Mouse (Mus musculus) c-Kit-positive CD71-negative TER-119-negative erythroid progenitor cells, embryonic 14.5 days (primary cell): Measurements from ENCODE around the gene Prdm2.

Experiments used
- DNase-seq: peaks from one replicate; pipeline ENCODE4 v3.0.0-alpha.2; 2013; ENCODE audit warnings: low read depth

Gene Prdm2

GRCm38 (mm10) chr4:143154571-143154970 is 58.2 kb downstream of the Prdm2 start:
- DNase-seq = no peak

DNA sequence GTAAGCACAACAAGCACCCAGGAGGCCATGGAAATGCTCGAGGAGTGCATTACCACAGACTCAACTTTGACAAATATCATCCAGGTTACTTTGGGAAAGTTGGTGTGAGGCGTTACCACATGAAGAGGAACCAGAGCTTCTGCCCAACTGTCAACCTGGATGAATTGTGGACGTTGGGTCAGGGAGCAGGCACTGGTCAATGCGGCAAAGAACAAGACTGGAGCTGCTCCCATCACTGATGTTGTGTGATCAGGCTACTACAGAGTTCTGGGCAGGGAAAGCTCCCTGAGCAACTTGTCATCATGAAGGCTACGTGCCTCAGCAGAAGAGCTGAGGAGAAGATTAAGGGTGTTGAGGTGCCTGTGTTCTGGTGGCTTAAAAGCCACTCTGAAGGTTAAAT is 60.2 kb downstream of the Prdm2 start:
- no peak for DNase-seq

DNA sequence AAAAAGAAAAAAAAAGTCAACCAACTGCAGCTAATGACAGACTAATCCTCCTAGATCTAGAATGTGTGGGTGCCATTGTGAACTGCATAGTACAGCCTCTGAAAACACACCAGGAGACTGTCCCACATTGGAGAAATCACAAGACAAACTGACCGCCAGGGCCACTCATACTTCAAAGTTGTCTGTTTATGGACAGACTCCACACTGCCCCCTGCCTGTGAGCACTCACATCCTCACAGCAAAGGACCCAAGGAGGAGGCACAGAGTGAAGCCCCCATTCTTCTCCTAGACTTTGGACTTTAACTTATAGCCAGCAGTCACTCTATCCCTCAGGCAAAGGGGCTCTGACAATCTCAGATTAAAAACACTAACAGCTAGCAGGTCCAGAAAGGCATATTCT is 61.5 kb downstream of the Prdm2 start:
- no peak for DNase-seq

- DNase-seq = no peak
Observed at GRCm38 (mm10) chr4:143147666-143148065, 65.1 kb downstream of the Prdm2 start.

GRCm38 (mm10) chr4:143143615-143144014 is 69.2 kb downstream of the Prdm2 start:
- no peak for DNase-seq

DNA sequence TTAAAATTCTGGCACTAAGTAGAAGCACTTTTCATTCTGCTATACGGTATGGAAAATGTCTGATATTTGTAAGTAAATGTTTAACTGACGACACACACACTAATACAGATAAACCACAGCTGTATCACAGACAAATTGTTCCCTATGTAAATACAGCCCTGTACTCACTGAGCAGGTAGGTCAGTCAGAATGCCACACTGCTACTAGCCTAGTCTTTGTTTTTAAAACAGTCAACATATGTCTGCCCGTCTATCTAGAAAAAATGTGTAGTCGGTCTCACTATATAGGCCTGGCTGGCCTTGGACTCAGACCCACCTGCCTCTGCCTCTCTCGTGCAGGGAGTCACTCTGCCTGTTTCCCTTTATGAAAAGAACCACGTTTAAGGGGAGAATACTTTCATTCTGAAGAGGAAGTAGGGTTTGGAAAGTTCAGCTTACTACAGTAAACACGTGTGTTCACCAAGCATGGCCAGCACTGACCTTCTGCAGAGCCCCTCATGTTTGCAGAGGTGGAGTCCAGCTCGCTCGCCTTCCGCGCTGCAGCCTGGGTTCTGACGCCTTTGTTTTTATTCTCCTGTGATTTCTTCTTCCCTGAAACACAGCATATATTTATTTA is 71.0 kb downstream of the Prdm2 start:
- no peak for DNase-seq

- DNase-seq = no peak
Observed at GRCm38 (mm10) chr4:143140940-143141339, 71.9 kb downstream of the Prdm2 start.

GRCm38 (mm10) chr4:143132433-143132832 is 80.4 kb downstream of the Prdm2 start:
- DNase-seq = no peak

- no peak for DNase-seq
Observed at GRCm38 (mm10) chr4:143130441-143130840, 82.4 kb downstream of the Prdm2 start.

DNA sequence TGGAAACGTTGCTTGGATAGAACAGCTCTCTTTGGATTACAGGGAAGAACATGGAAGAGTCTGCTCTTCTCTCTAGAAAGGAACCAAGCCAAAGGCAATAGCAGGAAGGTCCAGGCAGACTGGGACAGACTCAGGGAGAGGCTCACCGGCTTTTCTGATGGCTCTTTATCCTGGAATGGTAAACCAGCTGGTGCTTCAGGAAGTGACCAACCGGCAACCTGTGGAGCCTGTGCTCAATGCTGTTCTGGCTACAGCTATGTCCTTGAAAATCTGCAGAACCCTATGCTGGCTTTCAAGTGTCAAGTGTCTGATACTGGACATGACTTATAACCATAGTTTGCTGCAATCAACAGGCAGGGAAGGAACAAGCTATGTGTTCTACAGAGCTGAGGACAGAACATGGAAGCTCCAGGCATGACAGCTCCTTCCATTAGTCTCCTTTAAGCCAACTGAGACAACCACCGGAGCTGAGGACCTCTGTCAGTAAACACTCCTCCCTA is 83.5 kb downstream of the Prdm2 start:
- no peak for DNase-seq

DNA sequence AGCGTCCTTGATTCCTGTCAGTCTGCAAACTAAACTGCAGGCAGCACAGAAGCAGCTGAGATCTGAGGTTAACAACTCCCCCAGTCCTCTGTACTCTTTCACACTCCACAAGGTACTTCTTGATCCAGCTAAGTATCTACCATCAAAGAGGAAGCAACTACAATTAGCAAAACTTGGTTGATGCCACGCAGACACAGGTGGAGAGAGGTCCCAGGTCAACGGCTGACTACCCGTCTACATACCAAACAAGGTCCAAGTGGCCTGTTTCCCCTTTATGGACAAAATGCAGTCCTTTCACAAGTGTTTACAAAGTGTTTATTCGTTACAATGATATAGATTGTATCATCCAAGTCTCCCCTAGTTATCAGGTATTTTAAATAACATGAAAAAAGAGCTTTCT is 85.6 kb downstream of the Prdm2 start:
- DNase-seq = no peak

DNA sequence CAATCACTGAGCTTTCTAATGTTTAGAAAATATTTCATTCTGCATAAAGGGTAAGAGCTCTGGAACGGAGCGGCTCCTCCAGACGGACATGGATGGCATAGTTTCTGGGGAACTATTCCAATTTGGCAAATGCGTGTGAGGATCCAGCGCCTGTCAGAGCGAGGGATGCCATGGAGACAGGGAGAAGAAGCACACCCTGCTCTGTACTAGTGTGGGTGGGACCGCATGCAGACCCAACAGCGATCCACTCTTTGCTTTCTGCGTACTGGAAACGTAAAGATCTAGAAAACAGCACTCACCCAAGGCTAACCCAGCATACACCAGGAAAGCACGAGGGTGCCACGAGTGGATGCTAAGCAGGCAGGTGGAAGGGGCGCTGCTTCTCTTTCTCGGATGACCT is 86.3 kb downstream of the Prdm2 start:
- no peak for DNase-seq

DNA sequence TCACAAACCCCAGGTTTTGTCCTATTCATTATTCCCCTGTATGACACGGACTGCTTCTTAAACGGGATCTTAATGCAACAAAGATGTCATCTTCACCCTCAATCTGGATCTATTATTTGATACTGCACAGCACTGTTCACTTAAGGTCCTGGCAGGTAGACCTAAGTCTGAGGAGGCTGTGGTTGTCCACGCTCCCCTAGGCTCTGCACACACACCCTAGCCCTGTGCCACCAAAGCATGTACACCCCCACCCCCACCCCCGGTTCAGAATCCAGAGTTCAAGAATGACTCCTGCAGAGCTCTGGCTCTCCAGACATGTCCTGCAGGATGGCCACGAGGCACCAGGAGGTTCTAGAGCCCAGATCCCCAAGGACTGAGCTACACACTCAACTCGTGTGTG is 87.5 kb downstream of the Prdm2 start:
- DNase-seq = no peak

DNA sequence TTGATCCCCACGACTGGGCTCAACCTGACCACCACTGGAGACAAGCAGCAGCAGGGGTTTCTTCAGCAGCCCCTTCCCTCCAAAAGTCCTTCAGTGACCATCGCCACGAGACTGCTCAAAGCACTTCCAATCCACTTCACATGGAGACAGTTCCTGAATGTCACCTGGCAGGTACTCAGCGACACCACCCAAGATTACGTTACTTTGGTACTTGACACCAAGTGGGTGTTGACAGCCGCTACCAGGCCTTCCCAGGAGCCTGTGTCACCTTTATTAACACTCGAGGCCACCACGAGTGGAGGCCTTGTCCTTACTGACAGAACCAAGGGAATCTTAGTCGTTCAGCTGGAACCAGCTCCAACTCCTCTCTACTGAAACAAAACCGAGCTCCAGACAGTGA is 89.8 kb downstream of the Prdm2 start:
- DNase-seq = no peak

GRCm38 (mm10) chr4:143121174-143121573 is 91.6 kb downstream of the Prdm2 start:
- DNase-seq = no peak

DNA sequence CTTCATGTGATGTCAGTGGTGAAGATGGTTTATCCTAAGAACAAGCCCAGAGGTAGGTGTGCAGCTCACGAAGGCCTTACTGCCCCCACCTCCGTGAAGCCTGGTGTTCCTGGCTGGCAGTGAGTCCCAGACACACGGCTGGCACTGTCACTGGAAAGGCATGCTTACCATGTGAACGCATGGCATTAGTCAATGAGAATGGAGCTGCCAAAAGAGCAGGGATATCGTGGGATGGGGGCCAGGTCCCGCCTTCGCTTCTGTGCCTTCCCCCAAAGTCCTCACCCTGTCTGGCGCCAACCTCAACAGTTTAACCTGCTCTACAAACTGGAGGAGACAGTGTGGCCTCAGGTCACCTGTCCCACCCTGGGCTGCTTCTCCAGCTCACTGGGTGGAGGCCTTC is 92.8 kb downstream of the Prdm2 start:
- DNase-seq = no peak

DNA sequence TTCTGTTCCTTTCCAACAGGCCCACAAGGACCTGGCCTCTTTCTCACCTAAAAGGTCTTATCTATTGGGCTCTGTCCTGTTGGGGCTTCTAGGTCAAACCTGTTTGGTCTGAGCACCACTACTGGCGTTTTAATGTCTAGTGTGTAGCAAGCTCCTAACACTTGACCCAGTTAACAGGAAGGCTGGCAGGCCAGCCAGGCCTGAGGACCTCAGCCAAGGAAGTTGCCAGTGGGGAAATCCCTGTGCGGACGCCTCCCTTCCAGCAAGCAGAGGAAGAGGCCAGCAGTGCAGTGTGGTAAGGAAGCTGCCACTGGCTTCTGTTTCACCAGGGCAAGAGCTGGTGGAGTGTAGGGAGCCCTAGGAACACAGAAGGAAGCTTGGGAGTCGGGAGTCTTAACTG is 94.0 kb downstream of the Prdm2 start:
- DNase-seq = no peak

DNA sequence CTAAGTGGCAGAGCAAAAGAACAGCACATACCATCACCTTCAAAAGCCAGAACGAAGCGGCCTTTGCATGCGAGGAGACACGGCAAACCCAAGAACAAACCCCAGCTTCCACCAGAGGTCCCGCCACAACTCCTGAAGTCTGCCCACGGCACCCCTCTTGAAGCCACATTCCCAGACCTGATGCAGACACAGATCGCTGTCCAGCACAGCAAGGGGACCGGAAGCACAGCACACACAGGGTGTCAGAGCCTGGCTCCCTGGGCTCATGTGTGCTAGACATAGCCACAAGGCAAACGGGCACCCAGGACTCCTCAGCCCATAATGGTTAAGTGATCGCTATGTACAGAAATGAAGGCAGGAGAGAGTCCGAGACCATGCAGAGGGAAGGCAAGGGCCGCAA is 96.9 kb downstream of the Prdm2 start:
- DNase-seq = no peak

- DNase-seq = no peak
Observed at GRCm38 (mm10) chr4:143114232-143114979, 98.4 kb downstream of the Prdm2 start.

- peak; percentile 55 for DNase-seq
Observed at GRCm38 (mm10) chr4:143112985-143113384, 99.8 kb downstream of the Prdm2 start.

DNA sequence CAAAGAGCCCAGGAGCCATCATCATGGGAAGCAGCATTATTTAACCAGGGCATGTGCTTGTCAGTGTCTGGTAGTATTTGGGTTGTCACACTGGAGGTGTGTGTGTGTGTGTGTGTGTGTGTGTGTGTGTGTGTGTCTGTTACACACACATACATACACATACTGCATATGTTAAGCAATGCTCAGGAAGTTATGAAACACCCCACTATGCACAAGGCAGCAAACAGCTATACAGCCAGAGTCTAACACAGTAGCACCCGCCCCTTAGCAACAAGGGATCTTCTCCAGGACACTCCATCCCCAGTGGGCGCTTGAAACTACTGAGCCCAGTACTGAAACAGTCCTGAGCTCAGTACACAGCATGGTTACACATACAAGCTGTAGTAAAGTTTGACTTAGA is 100.4 kb downstream of the Prdm2 start:
- DNase-seq = no peak

- no peak for DNase-seq
Observed at GRCm38 (mm10) chr4:143111872-143112271, 100.9 kb downstream of the Prdm2 start.

GRCm38 (mm10) chr4:143108552-143108951 is 104.2 kb downstream of the Prdm2 start:
- no peak for DNase-seq

DNA sequence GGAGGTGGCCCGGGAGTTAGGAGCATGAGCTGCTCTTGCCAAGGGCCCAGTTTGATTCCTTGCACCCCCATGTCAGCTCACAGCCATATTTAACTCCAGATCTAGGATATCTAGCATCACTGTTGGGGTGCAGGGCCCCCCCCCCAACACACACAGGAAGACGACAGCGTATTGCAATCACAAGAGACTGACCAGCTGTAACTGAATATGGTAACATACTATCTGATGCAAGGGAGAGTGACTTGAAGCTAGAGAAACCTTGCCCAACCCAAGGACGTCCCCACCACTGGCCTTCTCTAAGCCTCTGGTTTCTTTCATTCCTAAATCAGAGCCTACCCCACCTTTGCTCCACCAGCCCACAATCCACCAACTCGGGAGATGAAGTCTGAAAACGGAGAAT is 105.8 kb downstream of the Prdm2 start:
- no peak for DNase-seq
